Mouse (Mus musculus): ENCODE measurements at regions not wholly inside any gene's neighbourhood (a gene's known extent, or its start where the extent isn't known, plus 50 kb on each side); places are given as distances from the start of the nearest gene placed in this dataset.
"Not testable (repeated sequence)": the region's sequence is repeated elsewhere in the genome, so short reads cannot be mapped to it uniquely, and the experiment has no call there.

GRCm38 (mm10) chr6:3182889-3183818 is 216.2 kb downstream of the Samd9l start:
- H3K9me3 ChIP-seq (ENCODE audit: control insufficient read depth, low read length): peaks cover 15% of the 10 kb centered on the region
- peak; percentile 32 for DNase-seq (ENCODE audit: low spot score)
- peak overlapping the region; percentile 18 for H3K4me3 ChIP-seq (replicated peaks; ENCODE audit: low read length)
- H3K27me3 ChIP-seq (ENCODE audit: control insufficient read depth, insufficient read depth, low read length): no peaks in the 10 kb centered on the region
- peak overlapping the region; percentile 13 for H3K4me2 ChIP-seq (replicated peaks; ENCODE audit: low read depth, low read length, severe bottlenecking)
- H3K27ac ChIP-seq (replicated peaks; ENCODE audit: low read depth, low read length): no peak overlapping the region
- WGBS: 44% methylated on average over 33 of the region's 33 CpGs
- peak; percentile 74 for ATAC-seq (ENCODE audit: low FRiP score, low read depth)
- TF ChIP-seq POLR2A (IDR thresholded peaks at IDR 0.05; ENCODE audit: borderline replicate concordance, extremely low read depth, insufficient read depth, insufficient read length): no peak
- no peaks in the 10 kb centered on the region for H3K4me1 ChIP-seq (ENCODE audit: control insufficient read depth, insufficient read depth, low read length)
- no peak overlapping the region for H3K9ac ChIP-seq (ENCODE audit: low read depth, low read length, severe bottlenecking)
- H3K36me3 ChIP-seq (ENCODE audit: control insufficient read depth, insufficient read depth, low read length): no peaks in the 10 kb centered on the region

GRCm38 (mm10) chr6:3182424-3182841 is 216.9 kb downstream of the Samd9l start:
- not testable (repeated sequence) for H3K27ac ChIP-seq (replicated peaks; ENCODE audit: low read depth, low read length); H3K4me1 ChIP-seq (ENCODE audit: control insufficient read depth, insufficient read depth, low read length); H3K27me3 ChIP-seq (ENCODE audit: control insufficient read depth, insufficient read depth, low read length); DNase-seq (ENCODE audit: low spot score); H3K9ac ChIP-seq (ENCODE audit: low read depth, low read length, severe bottlenecking); H3K36me3 ChIP-seq (ENCODE audit: control insufficient read depth, insufficient read depth, low read length)
- H3K4me3 ChIP-seq (replicated peaks; ENCODE audit: low read length): peak overlapping the region; percentile 18
- H3K4me2 ChIP-seq (replicated peaks; ENCODE audit: low read depth, low read length, severe bottlenecking): peak overlapping the region; percentile 13
- peak; percentile 23; the same call in 1 of the 2 replicates for ATAC-seq (ENCODE audit: low FRiP score, low read depth)
- 34% methylated on average over 17 of the region's 17 CpGs for WGBS
- H3K9me3 ChIP-seq (ENCODE audit: control insufficient read depth, low read length): peaks cover 15% of the 10 kb centered on the region

- not testable (repeated sequence) for H3K4me3 ChIP-seq (replicated peaks; ENCODE audit: low read length); ATAC-seq (ENCODE audit: low FRiP score, low read depth); H3K4me2 ChIP-seq (replicated peaks; ENCODE audit: low read depth, low read length, severe bottlenecking); H3K27me3 ChIP-seq (ENCODE audit: control insufficient read depth, insufficient read depth, low read length); H3K27ac ChIP-seq (replicated peaks; ENCODE audit: low read depth, low read length); DNase-seq (ENCODE audit: low spot score); H3K4me1 ChIP-seq (ENCODE audit: control insufficient read depth, insufficient read depth, low read length); H3K9ac ChIP-seq (ENCODE audit: low read depth, low read length, severe bottlenecking); H3K36me3 ChIP-seq (ENCODE audit: control insufficient read depth, insufficient read depth, low read length)
- WGBS: 79% methylated on average over 6 of the region's 10 CpGs
- H3K9me3 ChIP-seq (ENCODE audit: control insufficient read depth, low read length): peaks cover 15% of the 10 kb centered on the region
Measured at GRCm38 (mm10) chr6:3179603-3180348, 219.6 kb downstream of the Samd9l start.

GRCm38 (mm10) chr6:3169479-3169878 is 229.9 kb downstream of the Samd9l start:
- not testable (repeated sequence) for H3K4me1 ChIP-seq (ENCODE audit: control insufficient read depth, insufficient read depth, low read length); H3K4me3 ChIP-seq (replicated peaks; ENCODE audit: low read length); H3K9ac ChIP-seq (ENCODE audit: low read depth, low read length, severe bottlenecking); H3K4me2 ChIP-seq (replicated peaks; ENCODE audit: low read depth, low read length, severe bottlenecking); DNase-seq (ENCODE audit: low spot score); H3K27ac ChIP-seq (replicated peaks; ENCODE audit: low read depth, low read length); ATAC-seq (ENCODE audit: low FRiP score, low read depth); H3K27me3 ChIP-seq (ENCODE audit: control insufficient read depth, insufficient read depth, low read length); H3K36me3 ChIP-seq (ENCODE audit: control insufficient read depth, insufficient read depth, low read length); H3K9me3 ChIP-seq (ENCODE audit: control insufficient read depth, low read length)
- WGBS: 74% methylated on average over 3 of the region's 4 CpGs

DNA sequence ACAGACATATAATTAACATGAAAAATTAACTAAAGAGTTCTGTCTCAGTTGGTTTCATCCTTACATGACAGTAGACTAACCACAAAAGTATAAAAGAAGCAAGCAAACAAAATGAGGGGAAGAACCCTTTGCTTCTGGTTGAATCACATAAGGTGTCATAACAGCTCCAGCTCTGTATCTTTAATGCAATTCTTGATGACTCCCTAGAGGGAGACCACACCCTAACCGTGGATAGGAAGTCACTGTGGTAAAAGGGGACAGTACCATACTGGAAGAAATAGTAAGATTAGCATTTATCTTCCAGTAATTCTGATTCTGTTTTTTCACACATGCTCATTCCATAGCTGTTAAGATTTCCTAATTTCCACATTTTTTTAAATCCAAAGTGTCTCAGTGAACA is 233.2 kb downstream of the Samd9l start:
- not testable (repeated sequence) for H3K27me3 ChIP-seq (ENCODE audit: control insufficient read depth, insufficient read depth, low read length); H3K36me3 ChIP-seq (ENCODE audit: control insufficient read depth, insufficient read depth, low read length); DNase-seq (ENCODE audit: low spot score); H3K9me3 ChIP-seq (ENCODE audit: control insufficient read depth, low read length); H3K4me1 ChIP-seq (ENCODE audit: control insufficient read depth, insufficient read depth, low read length); H3K4me2 ChIP-seq (replicated peaks; ENCODE audit: low read depth, low read length, severe bottlenecking); ATAC-seq (ENCODE audit: low FRiP score, low read depth); H3K27ac ChIP-seq (replicated peaks; ENCODE audit: low read depth, low read length); H3K9ac ChIP-seq (ENCODE audit: low read depth, low read length, severe bottlenecking); H3K4me3 ChIP-seq (replicated peaks; ENCODE audit: low read length)
- no CpG with 5 or more reads among the region's 1 CpGs for WGBS

GRCm38 (mm10) chr6:3151901-3152300 is 247.5 kb downstream of the Samd9l start:
- H3K36me3 ChIP-seq (ENCODE audit: control insufficient read depth, insufficient read depth, low read length); H3K27me3 ChIP-seq (ENCODE audit: control insufficient read depth, insufficient read depth, low read length); DNase-seq (ENCODE audit: low spot score); H3K27ac ChIP-seq (replicated peaks; ENCODE audit: low read depth, low read length); H3K9ac ChIP-seq (ENCODE audit: low read depth, low read length, severe bottlenecking); H3K4me2 ChIP-seq (replicated peaks; ENCODE audit: low read depth, low read length, severe bottlenecking); H3K9me3 ChIP-seq (ENCODE audit: control insufficient read depth, low read length); H3K4me1 ChIP-seq (ENCODE audit: control insufficient read depth, insufficient read depth, low read length); ATAC-seq (ENCODE audit: low FRiP score, low read depth); H3K4me3 ChIP-seq (replicated peaks; ENCODE audit: low read length): not testable (repeated sequence)
- WGBS: 56% methylated on average over 2 of the region's 2 CpGs

GRCm38 (mm10) chr6:3137823-3138222 is 261.5 kb downstream of the Samd9l start:
- ATAC-seq (ENCODE audit: low FRiP score, low read depth); H3K4me1 ChIP-seq (ENCODE audit: control insufficient read depth, insufficient read depth, low read length); H3K27ac ChIP-seq (replicated peaks; ENCODE audit: low read depth, low read length); H3K4me3 ChIP-seq (replicated peaks; ENCODE audit: low read length); H3K4me2 ChIP-seq (replicated peaks; ENCODE audit: low read depth, low read length, severe bottlenecking); H3K27me3 ChIP-seq (ENCODE audit: control insufficient read depth, insufficient read depth, low read length); H3K36me3 ChIP-seq (ENCODE audit: control insufficient read depth, insufficient read depth, low read length); DNase-seq (ENCODE audit: low spot score); H3K9ac ChIP-seq (ENCODE audit: low read depth, low read length, severe bottlenecking): not testable (repeated sequence)
- peaks cover 36% of the 10 kb centered on the region; the same call in 1 of the 2 replicates for H3K9me3 ChIP-seq (ENCODE audit: control insufficient read depth, low read length)
- 73% methylated on average over 3 of the region's 3 CpGs for WGBS

DNA sequence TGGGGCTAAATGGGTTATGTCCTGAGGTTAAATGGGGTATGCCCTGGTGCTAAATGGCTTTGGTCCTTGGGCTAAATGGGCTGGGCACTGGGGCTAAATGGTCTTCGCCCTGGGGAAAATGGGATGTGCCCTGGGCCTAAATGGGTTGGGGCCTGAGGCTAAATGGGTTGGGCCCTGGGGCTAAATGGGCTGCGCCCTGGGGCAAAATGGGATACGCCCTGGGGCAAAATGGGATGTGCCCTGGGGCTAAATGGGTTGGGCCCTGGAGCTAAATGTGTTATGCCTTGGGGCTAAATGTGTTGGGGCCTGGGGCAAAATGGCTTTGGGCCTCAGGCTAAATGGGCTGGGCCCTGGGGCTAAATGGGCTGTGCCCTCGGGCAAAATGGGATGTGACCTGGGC is 265.6 kb downstream of the Samd9l start:
- WGBS: 88% methylated on average over 4 of the region's 4 CpGs
- H3K4me2 ChIP-seq (replicated peaks; ENCODE audit: low read depth, low read length, severe bottlenecking); ATAC-seq (ENCODE audit: low FRiP score, low read depth); DNase-seq (ENCODE audit: low spot score); H3K4me1 ChIP-seq (ENCODE audit: control insufficient read depth, insufficient read depth, low read length); H3K9ac ChIP-seq (ENCODE audit: low read depth, low read length, severe bottlenecking); H3K27ac ChIP-seq (replicated peaks; ENCODE audit: low read depth, low read length); H3K36me3 ChIP-seq (ENCODE audit: control insufficient read depth, insufficient read depth, low read length); H3K4me3 ChIP-seq (replicated peaks; ENCODE audit: low read length); H3K27me3 ChIP-seq (ENCODE audit: control insufficient read depth, insufficient read depth, low read length): not testable (repeated sequence)
- peaks cover 25% of the 10 kb centered on the region; the same call in 1 of the 2 replicates for H3K9me3 ChIP-seq (ENCODE audit: control insufficient read depth, low read length)
